Mouse (Mus musculus) spleen, postnatal 36 days (tissue): ENCODE data around the gene Parp14.
"Not testable (repeated sequence)": the region's sequence is repeated elsewhere in the genome, so short reads cannot be mapped to it uniquely, and the experiment has no call there.

Experiments
- DNase-seq, 2 experiments: peaks; one replicate each; pipeline ENCODE4 v3.0.0; 2022; ENCODE audit warnings: low spot score in 2 of 2, mixed read lengths in 1 of 2

Gene Parp14

DNA sequence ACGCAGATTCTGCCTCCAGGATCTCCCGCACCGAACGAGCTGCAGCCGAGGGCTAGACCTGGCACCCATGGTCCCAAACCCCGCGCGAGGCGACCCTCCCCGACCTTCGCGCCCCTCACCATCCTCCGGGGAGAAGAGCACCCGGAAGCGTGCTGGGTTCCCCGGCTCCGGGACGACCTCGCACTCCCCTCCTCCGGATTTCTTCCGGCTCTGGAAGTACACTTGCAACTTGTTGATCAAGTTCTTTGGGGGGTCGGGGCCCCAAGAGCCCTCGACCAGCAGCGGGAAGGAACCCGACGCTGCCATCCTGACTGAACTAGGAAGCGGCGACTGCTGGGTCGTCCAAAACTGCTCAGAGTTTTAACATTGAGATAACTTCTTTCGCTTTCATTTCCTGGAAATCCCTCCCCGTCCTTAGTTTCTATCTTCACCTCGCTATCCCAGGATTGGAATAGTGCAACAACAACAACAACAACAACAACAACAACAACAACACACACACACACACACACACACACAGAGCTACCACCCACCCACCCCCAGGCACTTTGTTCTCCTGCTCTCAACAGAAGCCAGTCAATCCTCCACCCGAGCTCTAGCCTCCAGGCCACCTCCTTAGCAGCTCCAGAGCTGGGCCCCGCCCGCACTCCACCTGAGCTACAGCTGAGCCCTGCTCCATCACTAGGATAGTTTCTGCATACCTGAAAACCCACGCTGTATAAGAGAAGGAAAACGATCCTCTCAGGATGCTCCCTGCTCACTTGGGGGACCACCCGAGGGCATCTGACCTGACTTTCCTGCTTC, at the start of gene Parp14:
Gene Parp14 (minus strand): TSS at position 497 of the 804 bp plus-strand sequence.
- DNase-seq = peak; percentile 44 to 57

DNA sequence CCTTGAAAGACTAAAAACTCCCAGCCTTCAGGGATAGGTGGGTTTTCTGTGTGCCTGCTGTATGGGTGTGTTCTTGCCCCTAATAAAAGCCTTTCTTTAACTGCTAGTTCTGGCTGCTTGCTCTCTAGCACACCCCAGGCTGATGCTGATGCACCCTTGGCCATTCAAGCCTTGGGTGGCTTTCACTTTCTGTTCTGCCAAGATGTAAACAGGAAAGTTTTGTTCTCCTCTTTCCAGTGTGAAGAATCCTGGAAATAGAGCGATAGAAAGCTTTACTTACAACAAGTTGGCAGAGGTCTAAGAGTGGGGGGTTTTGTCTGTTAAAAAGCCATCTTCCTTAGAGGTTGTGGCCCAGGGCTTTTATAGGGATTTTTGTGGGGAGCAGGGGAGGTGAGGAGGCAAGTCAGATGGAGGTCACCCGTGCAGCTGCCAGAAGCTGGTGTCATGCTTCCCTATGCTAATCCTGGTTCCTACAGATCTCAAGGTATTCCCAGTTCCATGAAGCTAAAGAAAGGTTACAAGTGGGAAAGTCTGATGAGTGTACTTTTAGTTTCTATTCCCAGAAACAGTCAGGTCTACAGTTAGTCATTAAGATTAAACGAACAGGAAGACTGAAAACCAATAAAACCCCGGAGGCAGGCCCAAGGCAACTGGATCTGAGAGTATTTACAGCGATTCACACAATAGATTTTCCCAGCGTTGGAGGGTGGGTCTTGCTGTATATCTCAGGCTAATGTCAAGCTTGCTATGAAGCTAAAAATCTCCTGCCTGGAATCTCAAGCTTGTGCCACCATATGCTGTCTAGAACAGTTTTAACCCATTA, 47.6 kb upstream of the Parp14 start:
- peak; percentile 50 to 56 for DNase-seq

DNA sequence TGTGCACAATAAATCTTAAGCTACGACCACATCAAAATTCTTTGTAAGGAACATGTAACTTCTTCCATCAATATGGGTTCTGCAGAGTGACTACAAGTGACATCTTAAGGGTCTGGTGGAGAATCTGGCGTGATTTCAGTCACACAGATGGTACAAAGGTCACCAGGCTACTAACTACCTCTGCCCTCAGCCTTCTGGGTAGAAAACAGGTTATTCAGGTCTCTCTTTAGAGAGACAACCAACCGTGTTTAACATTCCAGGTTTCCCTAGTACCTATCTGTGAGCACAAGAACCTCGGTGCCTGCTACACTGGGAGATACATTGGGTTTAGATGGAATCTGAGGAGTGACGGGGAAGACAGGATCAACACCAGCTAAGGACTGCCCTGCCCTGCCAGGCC, 43.0 kb upstream of the Parp14 start:
- no peak for DNase-seq

DNA sequence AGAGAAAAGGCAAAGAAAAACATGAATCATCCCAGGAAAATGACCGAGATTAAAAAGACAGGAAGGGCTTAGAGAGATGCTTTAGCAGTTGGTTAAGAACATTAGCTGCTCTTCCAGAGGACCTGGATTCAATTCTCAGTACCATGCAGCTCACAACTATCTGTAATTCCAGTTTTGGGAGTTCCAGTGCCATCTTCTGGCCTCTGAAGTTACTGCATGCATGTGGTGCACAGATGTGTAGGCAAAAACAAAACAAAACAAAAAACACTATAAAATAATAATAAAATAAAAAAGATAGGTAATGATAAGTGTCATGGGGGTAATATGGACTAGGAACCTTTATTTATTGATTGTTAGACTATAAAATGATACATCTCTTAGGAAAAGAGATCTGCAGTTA, 42.2 kb upstream of the Parp14 start:
- DNase-seq = no peak

DNA sequence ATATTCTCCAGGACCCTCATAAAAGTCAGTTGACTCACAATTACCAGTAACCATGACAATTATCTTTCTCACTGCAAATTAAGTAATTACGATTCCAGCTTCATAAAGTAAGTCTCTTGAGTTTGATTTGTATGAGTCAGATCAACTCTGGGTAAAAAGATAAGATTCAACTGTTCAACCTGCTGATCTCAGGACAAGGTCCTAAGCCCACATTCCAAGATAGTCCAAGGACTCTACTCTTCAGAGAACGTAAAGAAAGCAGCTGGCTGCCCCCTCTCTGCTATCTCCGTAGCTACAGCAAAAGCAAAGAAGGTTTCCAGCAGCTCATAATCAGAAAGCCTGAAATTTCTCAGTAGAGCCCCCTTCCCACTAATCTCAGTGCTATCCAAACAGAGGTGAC, 40.1 kb upstream of the Parp14 start:
- DNase-seq = no peak

DNA sequence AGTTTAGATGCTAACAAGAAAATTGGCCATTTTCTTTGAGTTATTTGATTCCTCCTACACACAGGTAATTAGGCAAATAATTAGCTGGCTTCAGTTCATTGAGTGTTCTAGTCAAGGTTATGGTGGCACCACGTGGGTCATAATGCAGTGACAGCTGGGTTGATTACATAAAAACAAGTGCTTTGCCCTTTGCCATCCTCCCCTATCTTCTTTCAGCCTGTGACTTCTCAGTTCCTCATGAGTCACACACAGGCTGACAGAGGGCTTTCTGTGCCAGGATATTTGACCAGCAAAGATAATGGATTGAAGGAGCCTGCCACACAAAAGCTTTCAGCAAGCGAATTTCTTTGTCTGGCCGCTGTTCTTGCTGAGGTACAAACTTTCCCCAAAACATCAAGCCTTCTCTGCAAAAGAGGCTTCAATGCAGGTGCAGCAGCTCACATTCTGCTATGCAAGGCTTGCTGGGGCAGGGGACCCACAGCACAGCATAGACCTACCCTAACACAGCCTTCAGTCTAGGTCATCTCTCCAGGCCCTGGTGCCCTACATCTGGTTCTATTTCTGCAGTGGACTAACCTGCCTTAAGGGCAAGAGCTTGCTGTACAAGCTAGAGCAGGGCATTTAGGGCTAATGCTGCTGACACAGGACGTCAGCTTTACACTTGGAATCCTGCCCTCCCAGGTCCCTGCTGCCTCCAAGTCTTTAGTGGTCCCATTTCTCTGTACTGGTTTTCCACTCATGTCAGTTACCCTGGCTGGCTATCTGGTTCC, 36.3 kb upstream of the Parp14 start:
- DNase-seq = no peak

DNA sequence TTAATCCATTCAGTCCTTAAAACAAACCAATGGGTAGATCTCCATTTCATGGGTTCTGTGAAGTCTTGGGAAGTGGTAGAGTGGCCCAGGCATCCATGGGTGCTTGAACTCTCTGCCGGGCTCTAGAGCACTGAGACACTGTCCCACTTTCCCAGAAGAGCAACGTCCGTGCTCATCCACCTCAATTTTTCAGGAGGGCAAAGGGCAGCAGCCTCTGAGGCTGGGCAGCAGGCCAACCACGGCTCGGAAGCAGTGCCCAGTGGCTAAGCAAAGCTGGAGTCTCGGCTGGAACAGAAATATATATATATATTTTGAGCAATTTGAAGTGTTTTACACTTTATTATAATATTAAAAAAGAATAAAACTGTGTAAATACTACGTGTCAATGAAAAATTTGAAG, 35.5 kb upstream of the Parp14 start:
- DNase-seq = no peak

- no peak for DNase-seq
Measured at GRCm38 (mm10) chr16:35905819-35906485, 34.6 kb upstream of the Parp14 start.

- DNase-seq = no peak
Measured at GRCm38 (mm10) chr16:35905355-35905754, 34.0 kb upstream of the Parp14 start.

DNA sequence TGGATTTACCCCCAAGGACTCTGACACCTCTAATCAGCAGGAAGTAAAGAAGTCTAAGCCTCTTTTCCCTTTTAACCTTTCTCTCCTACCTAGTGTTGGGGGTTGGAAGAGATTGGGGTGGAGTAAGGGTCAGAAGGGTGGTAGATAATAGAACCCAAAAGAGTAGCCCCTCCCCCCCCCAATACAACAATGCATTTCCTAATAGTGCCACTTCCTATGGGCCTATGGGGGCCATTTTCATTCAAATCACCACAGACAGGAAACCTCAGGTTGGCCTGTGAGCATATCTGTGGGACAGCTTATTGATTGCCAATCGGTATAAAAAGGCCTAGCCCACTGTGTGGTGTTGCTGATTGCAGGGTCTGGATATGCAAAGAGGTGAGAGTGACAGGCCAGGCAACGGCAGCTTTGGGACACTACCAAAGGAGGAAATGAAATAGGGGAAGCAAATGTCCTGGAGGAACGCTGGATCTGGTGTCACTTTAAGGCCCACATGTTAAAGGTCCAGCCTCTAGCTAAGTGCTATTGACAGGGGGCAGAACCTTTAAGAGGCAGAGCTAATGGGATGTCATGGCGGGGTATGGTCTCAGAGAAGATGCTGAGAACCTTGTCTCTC, 32.9 kb upstream of the Parp14 start:
- DNase-seq = no peak

GRCm38 (mm10) chr16:35903014-35903640, 31.8 kb upstream of the Parp14 start:
- DNase-seq = peak in 1 of 2 experiments; percentile 18

DNA sequence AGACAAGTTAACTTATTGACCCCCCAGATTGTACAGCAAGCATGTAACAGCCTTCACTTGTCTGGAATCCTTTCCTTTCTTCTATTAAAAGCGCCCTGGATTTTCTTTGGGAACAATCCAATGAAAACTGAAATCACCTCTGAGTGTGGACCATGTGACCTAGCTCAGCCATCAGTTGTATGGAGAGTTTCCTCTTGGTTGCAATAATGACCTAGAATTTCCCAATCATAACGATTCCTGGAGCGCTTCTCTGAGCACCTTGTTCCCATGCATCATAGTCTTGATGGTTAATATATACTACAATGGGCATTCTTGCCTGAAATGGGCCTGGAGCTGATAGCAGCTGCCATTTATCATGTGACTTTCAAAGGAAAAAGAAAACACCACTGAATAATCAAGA, 29.2 kb upstream of the Parp14 start:
- DNase-seq = no peak

GRCm38 (mm10) chr16:35894997-35895396, 23.7 kb upstream of the Parp14 start:
- DNase-seq = no peak

GRCm38 (mm10) chr16:35891603-35892002, 20.3 kb upstream of the Parp14 start:
- not testable (repeated sequence) for DNase-seq

- no peak for DNase-seq
Measured at GRCm38 (mm10) chr16:35890645-35891044, 19.3 kb upstream of the Parp14 start.

GRCm38 (mm10) chr16:35888910-35889309, 17.6 kb upstream of the Parp14 start:
- no peak for DNase-seq

DNA sequence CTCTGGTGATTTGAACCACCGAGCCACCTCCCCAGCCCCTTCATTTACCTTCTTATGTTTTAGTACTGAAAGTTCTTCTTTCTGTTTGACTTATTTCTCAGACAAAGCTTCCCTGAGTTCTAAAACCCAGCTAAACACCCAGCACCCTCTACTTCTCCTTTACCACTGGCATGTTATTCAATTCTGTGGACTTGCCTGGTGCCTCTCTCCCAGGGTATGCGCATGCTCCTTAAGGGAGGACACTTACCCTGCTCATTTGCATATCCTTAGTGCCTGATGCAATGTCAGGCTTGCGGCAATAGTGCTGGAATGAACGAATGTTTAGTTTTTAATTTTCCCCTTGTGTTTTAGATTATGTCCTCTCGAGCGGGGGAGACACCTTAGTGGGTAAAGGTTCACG, 16.8 kb upstream of the Parp14 start:
- no peak for DNase-seq

GRCm38 (mm10) chr16:35874416-35874815, 3.1 kb upstream of the Parp14 start:
- peak; percentile 48 to 68 for DNase-seq

GRCm38 (mm10) chr16:35872410-35873006, 1.2 kb upstream of the Parp14 start:
- DNase-seq = peak; percentile 24 to 29

- DNase-seq = peak; percentile 7 to 19
Measured at GRCm38 (mm10) chr16:35871898-35872297, 554 bp upstream of the Parp14 start.
